Mouse (Mus musculus) spleen, adult 2 months (tissue): ENCODE measurements at regions not wholly inside any gene's neighbourhood (a gene's known extent, or its start where the extent isn't known, plus 50 kb on each side); places are given as distances from the start of the nearest gene placed in this dataset.

Experiments used
- CTCF ChIP-seq: fragments of 200-500 bp; IDR thresholded peaks from 2 replicates; pipeline ENCODE4 v1.5.1; 2011; ENCODE audit warnings: mild to moderate bottlenecking, inconsistent platforms; ENCODE audit not compliant: insufficient read depth, insufficient read length, insufficient replicate concordance; ENCODE audit errors: extremely low read depth
- POLR2A ChIP-seq: fragments of 200-500 bp; IDR thresholded peaks from 2 replicates; pipeline ENCODE4 v1.6.1; 2011; ENCODE audit warnings: low read depth, low read length, inconsistent platforms

GRCm38 (mm10) chr17:9829895-9830294 is 160.4 kb upstream of the Pabpc6 start:
- no peak for TF ChIP-seq CTCF
- no peak for TF ChIP-seq POLR2A
